Mouse (Mus musculus) midbrain, embryonic 12.5 days (tissue): ENCODE measurements around the gene Tmem199. TPM values are rescaled to one million over a fixed set of nuclear protein-coding genes. Genes with fewer than 3 reads are reported as not detected.

ENCODE experiments used
- ATAC-seq: fragments of 200-750 bp; cut with Nextera tagmentation; 2 replicates; pipeline ENCODE4 v1.8.0; 2017; ENCODE audit warnings: low read depth, moderate TSS enrichment, moderate library complexity; ENCODE audit not compliant: low FRiP score
- H3K27ac ChIP-seq: fragments of 300-500 bp; sonication (generic); replicated peaks from 2 replicates; pipeline ENCODE4 v1.5.1; 2016; ENCODE audit warnings: mild to moderate bottlenecking
- H3K27me3 ChIP-seq: fragments of 300-500 bp; sonication (generic); 2 replicates; pipeline ENCODE4 v1.6.1; 2016; ENCODE audit warnings: mild to moderate bottlenecking
- H3K36me3 ChIP-seq: fragments of 300-500 bp; sonication (generic); 2 replicates; pipeline ENCODE4 v1.6.1; 2016
- H3K4me1 ChIP-seq: fragments of 300-500 bp; sonication (generic); 2 replicates; pipeline ENCODE4 v1.6.1; 2016
- H3K4me2 ChIP-seq: fragments of 300-500 bp; sonication (generic); replicated peaks from 2 replicates; pipeline ENCODE4 v1.6.1; 2016; ENCODE audit warnings: mild to moderate bottlenecking, moderate library complexity
- H3K4me3 ChIP-seq: fragments of 300-500 bp; sonication (generic); 2 replicates; pipeline ENCODE4 v1.5.1; 2016; ENCODE audit warnings: mild to moderate bottlenecking
- H3K9ac ChIP-seq: fragments of 300-500 bp; sonication (generic); replicated peaks from 2 replicates; pipeline ENCODE4 v1.6.1; 2016; ENCODE audit warnings: mild to moderate bottlenecking, moderate library complexity
- H3K9me3 ChIP-seq: fragments of 300-500 bp; sonication (generic); 2 replicates; pipeline ENCODE4 v1.6.1; 2016; ENCODE audit warnings: mild to moderate bottlenecking
- WGBS: fragments of 180-500 bp; shearing (Covaris S2); methylation state at CpG from one replicate; pipeline ENCODE4 v1.1.7; 2016; 5-methylcytosine and 5-hydroxymethylcytosine counted together
- polyA plus RNA-seq: library from polyadenylated mRNA; unstranded; fragments of >200 nt; fragmentation: Nextera tagmentation; extraction: Ambion mirVana; gene quantifications from 2 replicates; pipeline ENCODE4 v1.2.1, GENCODE M21; 2016

Tmem199 gene
- polyA plus RNA-seq, 1 experiment from 2014 or later: 88.5 TPM

DNA sequence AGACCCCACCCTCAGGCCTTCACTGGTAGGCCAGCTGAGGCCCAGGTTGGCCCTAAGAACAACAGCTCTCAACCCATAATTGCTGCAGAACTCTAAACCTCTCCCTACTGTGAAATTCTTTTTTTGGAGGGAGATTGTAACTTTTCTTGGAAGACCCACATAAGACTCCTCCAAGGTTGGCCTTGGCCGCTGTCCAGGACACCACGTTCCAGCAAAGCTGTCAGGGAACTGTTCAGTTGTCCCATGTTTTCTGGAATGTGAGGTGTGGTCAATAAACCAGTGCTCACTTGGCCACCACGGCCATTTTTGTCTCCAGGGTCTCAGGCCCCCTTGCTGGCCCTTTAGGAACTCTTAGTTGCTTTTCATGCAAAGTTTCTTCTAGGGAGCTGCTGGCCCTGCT is 9.9 kb upstream of the Tmem199 start:
- Histone ChIP-seq H3K9me3 (no peaks in the 10 kb centered on the region), H3K9ac (no peak overlapping the region), H3K4me1 (no peaks in the 10 kb centered on the region), H3K36me3 (peaks cover 92% of the 10 kb centered on the region), H3K27ac (no peak overlapping the region), H3K27me3 (no peaks in the 10 kb centered on the region), H3K4me3 (no peak overlapping the region), H3K4me2 (no peak overlapping the region)
- WGBS: 98% methylated on average over 3 of the region's 3 CpGs
- no peak for ATAC-seq

DNA sequence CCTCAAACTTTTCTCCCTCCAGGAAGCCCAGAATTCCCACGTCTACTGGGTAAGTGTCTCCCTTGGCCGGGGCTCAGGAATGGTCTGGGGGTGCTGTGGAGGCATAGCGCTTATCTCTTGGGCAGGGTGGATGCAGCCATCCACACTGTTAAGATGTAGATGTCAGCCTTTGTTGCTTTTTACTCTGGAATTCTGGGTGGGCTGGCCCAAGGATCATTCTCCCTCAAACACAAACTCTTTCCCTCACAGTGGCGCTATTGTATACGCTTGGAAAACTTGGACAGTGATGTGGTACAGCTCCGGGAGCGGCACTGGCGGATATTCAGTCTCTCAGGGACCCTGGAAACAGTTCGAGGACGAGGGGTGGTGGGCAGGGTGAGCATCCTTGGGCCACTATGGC is 7.0 kb upstream of the Tmem199 start:
- WGBS: 91% methylated on average over 10 of the region's 10 CpGs
- H3K9ac ChIP-seq: no peak overlapping the region
- H3K9me3 ChIP-seq: no peaks in the 10 kb centered on the region
- H3K27ac ChIP-seq: no peak overlapping the region
- no peaks in the 10 kb centered on the region for H3K27me3 ChIP-seq
- H3K4me1 ChIP-seq: peaks cover under 1% of the 10 kb centered on the region; the same call in 1 of the 2 replicates
- no peak for ATAC-seq
- H3K4me2 ChIP-seq: no peak overlapping the region
- H3K36me3 ChIP-seq: peaks cover 90% of the 10 kb centered on the region
- H3K4me3 ChIP-seq: no peak overlapping the region

DNA sequence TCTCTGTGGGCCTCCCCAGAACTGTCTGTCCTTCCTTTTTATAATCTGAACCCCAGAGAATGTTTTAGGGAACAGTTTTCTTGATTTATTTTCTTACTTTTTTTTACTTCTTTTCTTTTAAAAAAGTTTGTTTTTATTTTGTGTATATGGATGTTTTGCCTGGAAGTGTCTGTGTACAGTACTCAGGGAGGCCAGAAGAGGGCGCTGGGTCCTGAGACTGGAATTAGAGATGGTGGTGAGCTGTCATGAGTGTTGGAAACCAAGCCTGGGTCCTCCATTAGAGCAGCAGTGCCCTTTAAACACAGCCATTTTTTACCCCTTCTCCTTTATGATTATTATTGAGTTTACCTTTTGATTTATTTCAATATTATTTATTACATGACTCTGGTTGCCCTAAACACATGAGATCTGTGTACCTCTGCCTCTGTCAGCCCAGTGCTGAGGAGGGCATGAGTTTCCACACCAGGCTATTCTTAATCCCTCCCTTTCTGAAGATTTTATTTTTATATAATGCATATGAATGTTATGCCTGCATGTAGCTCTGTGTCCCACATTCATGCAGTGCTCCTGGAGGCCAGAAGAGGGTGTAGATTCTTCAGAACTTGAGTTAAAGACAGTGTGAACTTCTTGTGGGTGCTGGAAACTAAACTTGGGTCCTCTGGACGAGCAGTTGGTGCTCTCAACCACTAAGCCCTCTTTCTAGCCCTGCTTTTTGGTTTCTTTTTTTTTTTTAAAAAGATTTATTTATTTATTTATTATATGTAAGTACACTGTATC is 3.8 kb upstream of the Tmem199 start:
- H3K4me3 ChIP-seq: no peak overlapping the region
- no peak for ATAC-seq
- no peak overlapping the region for H3K9ac ChIP-seq
- no peaks in the 10 kb centered on the region for H3K27me3 ChIP-seq
- peaks cover 18% of the 10 kb centered on the region for H3K4me1 ChIP-seq
- peaks cover 61% of the 10 kb centered on the region for H3K36me3 ChIP-seq
- H3K27ac ChIP-seq: no peak overlapping the region
- H3K9me3 ChIP-seq: no peaks in the 10 kb centered on the region
- H3K4me2 ChIP-seq: no peak overlapping the region
- 67% methylated on average over 2 of the region's 2 CpGs for WGBS

DNA sequence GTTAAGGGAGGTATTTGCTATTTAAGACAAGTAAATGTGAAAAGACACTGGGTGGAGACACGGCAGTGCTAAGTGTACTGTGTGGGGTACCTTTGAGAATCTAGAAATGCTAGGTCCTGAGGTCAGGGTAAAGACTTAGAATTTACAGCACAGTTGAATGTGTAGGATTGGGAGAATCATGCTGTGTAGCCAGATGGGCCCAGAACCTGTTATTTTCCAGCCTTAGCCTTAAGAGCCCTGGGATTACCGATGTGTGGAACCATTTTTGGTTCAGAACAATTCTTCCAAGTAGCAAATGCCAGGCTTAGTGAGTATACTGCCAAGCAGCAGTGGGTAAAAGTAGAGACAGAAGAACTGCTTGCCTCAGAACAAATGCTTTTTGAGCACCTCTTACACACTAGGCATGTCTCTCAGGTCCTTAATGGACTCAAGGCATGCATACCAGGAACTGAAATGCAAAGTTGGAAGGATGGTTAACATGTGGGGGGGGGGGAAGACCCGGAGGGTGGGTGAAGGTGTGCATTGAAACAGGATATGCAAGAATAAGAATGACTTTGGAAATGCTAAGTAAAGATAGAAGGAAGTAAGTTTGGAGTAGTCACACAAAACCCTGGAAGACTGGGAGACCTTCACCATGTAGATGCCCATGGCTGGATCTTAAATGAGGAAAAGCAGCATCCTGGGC is 1.3 kb upstream of the Tmem199 start:
- Histone ChIP-seq H3K36me3 (peaks cover 48% of the 10 kb centered on the region), H3K4me3 (peak overlapping the region; percentile 83), H3K4me1 (peaks cover 18% of the 10 kb centered on the region), H3K27me3 (no peaks in the 10 kb centered on the region), H3K27ac (no peak overlapping the region), H3K9me3 (no peaks in the 10 kb centered on the region), H3K4me2 (peak overlapping the region; percentile 77), H3K9ac (peak overlapping the region; percentile 86)
- 78% methylated on average over 3 of the region's 3 CpGs for WGBS
- ATAC-seq: no peak

DNA sequence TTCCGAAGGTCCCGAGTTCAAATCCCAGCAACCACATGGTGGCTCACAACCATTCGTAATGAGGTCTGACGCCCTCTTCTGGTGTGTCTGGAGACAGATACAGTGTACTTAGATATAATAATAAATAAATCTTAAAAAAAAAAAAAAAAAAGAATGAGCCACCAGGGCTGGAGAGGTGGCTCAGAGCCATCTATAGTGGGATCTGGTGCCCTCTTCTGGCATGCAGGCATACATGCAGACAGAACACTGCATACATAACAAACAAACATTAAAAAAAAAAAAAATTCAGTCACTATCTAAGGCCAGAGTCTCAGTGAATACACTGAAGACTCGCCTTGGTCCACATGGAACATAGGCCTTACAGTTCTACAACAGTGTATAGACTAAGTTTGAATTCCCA is 2.8 kb downstream of the Tmem199 start:
- H3K9ac ChIP-seq: no peak overlapping the region
- H3K4me3 ChIP-seq: no peak overlapping the region
- H3K4me2 ChIP-seq: no peak overlapping the region
- no peak overlapping the region for H3K27ac ChIP-seq
- H3K4me1 ChIP-seq: peaks cover 18% of the 10 kb centered on the region
- peaks cover 38% of the 10 kb centered on the region for H3K36me3 ChIP-seq
- no peaks in the 10 kb centered on the region for H3K9me3 ChIP-seq
- WGBS: 84% methylated on average over 5 of the region's 5 CpGs
- H3K27me3 ChIP-seq: no peaks in the 10 kb centered on the region
- ATAC-seq: no peak

DNA sequence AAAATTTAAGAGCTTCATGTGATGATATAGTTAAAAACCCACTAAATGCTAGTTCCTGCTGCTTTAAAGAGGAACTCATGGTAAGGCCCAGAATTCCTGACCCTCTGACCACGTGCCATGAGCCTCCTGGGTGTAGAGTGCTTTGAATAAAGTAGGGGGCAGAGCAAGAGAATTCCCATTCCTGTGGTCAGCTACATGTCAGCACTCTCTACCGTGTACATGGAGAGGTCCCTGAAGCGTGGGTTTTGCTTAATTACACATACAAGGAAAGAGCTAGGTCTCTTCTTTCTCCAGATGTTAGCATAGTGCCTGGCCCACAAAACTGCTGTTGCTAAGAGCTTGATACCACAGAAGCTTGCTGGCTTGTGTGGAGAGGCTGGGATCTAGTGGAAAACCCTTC is 6.5 kb downstream of the Tmem199 start:
- peaks cover 33% of the 10 kb centered on the region for H3K36me3 ChIP-seq
- no peak for ATAC-seq
- WGBS: 77% methylated on average over 3 of the region's 3 CpGs

DNA sequence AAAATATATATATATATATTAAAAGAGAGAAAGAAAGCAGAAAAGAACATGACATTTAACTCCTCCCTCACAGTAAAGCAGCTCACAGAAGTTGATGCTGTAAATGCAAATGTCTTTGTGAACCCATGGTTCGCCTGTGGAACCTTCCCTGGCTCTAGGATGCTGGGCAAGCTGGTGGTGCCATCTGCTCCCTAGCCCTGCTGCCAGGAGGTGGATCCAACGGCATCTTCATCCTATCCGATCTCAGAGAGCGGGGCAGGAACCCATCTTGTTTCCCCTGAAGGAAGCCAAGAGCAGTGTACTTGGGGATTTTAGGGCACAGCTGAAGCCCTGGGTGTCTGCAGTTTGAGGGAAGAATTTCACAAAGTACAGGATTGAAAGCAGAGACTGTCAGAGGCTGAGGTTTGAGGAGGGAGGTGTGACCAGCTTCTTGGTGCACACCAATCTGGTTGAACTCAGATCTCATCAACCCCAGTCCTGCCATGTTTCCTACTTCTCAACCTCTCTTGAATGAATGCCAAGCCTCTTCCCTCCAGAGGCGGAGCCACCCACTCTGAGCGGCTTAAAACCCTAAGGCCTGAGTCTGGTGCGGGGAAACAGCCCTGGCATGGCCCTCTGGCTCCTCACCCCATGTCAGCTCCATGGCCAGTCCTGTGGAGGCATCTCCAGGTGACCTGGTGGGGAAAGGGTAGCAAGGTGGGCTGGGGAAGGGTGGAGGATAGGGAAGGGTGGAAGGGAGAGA is 8.9 kb downstream of the Tmem199 start, which contains the start of gene Sebox:
TSS of gene Sebox (plus strand) at position 539 of the 742 bp plus-strand sequence.
- WGBS: 72% methylated on average over 7 of the region's 7 CpGs
- Histone ChIP-seq H3K27ac (no peak within 1 kb of the TSS), H3K9me3 (no peaks in the 10 kb centered on the region), H3K4me2 (no peak within 1 kb of the TSS), H3K4me3 (no peak within 1 kb of the TSS), H3K27me3 (peaks cover 29% of the 10 kb centered on the region; the same call in 1 of the 2 replicates), H3K4me1 (peaks cover 10% of the 10 kb centered on the region; the same call in 1 of the 2 replicates), H3K9ac (no peak within 1 kb of the TSS), H3K36me3 (peaks cover 22% of the 10 kb centered on the region)
- no peak for ATAC-seq

More for the DNA sequence above, 6.5 kb downstream of the Tmem199 start:
- Histone ChIP-seq H3K27ac (no peak overlapping the region), H3K27me3 (peaks cover 10% of the 10 kb centered on the region; the same call in 1 of the 2 replicates), H3K9ac (no peak overlapping the region), H3K4me1 (no peaks in the 10 kb centered on the region), H3K4me3 (no peak overlapping the region), H3K9me3 (no peaks in the 10 kb centered on the region), H3K4me2 (no peak overlapping the region)

DNA sequence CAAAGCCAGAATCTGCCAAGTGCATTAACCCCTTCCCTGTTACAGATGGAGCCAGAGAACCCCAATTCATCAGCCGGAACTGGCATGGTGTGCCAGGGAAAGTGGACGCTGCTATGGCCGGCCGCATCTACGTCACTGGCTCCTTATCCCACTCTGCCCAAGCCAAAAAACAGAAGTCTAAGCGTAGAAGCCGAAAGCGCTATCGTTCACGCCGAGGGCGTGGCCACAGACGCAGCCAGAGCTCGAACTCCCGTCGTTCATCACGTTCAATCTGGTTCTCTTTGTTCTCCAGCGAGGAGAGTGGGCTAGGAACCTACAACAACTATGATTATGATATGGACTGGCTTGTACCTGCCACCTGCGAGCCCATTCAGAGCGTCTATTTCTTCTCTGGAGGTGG is 10.4 kb downstream of the Tmem199 start:
- Histone ChIP-seq H3K27ac (no peak overlapping the region), H3K9ac (no peak overlapping the region), H3K36me3 (peaks cover 7% of the 10 kb centered on the region), H3K9me3 (no peaks in the 10 kb centered on the region), H3K4me3 (no peak overlapping the region), H3K27me3 (peaks cover 29% of the 10 kb centered on the region; the same call in 1 of the 2 replicates), H3K4me2 (no peak overlapping the region), H3K4me1 (peaks cover 17% of the 10 kb centered on the region)
- 76% methylated on average over 20 of the region's 20 CpGs for WGBS
- ATAC-seq: no peak

DNA sequence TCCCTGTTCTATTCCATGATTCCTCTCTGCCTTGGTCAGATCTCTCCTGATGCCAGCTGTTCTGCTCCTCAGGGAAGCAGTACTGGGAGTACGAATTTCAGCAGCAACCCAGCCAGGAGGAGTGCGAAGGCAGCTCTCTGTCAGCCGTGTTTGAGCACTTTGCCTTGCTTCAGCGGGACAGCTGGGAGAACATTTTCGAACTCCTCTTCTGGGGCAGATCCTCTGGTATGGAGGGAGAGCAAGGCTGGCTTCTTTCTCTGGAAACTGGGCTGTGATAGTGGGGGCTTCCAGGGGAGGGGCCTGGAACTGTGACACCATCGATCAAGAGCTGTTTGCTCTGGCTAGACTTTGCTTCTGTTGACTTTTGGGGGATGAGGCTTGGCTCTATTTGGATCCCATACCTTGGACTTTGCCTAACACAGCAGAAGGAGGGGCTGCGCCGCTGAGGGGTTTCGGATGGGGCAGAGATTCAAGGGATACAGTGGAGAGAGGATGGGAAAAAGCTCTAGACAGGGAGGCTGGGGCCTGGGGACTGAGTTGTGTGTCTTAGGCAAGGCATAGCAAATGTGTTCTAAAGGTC is 11.3 kb downstream of the Tmem199 start:
- peaks cover 25% of the 10 kb centered on the region for H3K4me1 ChIP-seq
- H3K27ac ChIP-seq: no peak overlapping the region
- no peak for ATAC-seq
- WGBS: 76% methylated on average over 9 of the region's 9 CpGs
- no peak overlapping the region for H3K9ac ChIP-seq
- H3K36me3 ChIP-seq: no peaks in the 10 kb centered on the region
- no peak overlapping the region for H3K4me3 ChIP-seq
- 0 out of 2 replicates have a peak overlapping the region, but pooled peaks have one; percentile 0 for H3K4me2 ChIP-seq
- H3K9me3 ChIP-seq: no peaks in the 10 kb centered on the region
- peaks cover 34% of the 10 kb centered on the region; the same call in 1 of the 2 replicates for H3K27me3 ChIP-seq

DNA sequence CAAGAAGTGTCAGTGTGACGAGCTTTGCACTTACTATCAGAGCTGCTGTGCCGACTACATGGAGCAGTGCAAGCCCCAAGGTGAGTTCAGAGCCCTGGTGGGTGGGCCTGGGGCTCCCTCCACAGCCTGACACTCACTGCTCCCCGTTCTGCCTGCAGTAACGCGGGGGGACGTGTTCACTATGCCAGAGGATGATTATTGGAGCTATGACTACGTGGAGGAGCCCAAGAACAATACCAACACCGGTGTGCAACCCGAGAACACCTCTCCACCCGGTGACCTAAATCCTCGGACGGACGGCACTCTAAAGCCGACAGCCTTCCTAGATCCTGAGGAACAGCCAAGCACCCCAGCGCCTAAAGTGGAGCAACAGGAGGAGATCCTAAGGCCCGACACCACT is 12.4 kb downstream of the Tmem199 start:
- peaks cover 43% of the 10 kb centered on the region for H3K27me3 ChIP-seq
- H3K9me3 ChIP-seq: no peaks in the 10 kb centered on the region
- peaks cover 27% of the 10 kb centered on the region for H3K4me1 ChIP-seq
- peak overlapping the region; percentile 10; the same call in 1 of the 2 replicates for H3K4me2 ChIP-seq
- H3K4me3 ChIP-seq: no peak overlapping the region
- no peak for ATAC-seq
- no peaks in the 10 kb centered on the region for H3K36me3 ChIP-seq
- 41% methylated on average over 16 of the region's 16 CpGs for WGBS
- H3K27ac ChIP-seq: no peak overlapping the region
- H3K9ac ChIP-seq: no peak overlapping the region

DNA sequence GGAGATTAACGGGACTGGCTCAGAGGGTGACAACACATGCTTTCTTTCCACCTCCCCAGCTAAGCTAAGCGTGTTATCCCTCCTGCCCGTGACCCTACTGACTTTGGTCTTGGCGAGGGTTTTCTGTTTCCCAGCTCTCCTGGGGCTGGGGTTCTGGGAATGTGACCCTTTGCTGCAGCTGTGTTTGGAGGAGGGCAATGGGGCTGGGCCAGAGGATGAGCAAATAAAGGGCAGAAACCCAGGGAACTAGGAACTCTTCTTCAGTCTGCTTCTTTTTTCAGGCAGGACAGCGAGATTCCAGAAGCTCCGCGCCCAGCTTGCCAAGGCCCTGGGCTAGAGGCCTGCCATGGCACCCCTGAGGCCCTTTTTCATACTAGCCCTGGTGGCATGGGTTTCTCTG is 13.0 kb downstream of the Tmem199 start, which contains the start of gene Vtn:
TSS of gene Vtn (plus strand) at position 88 of the 400 bp plus-strand sequence.
- Histone ChIP-seq H3K36me3 (no peaks in the 10 kb centered on the region), H3K27me3 (peaks cover 48% of the 10 kb centered on the region), H3K27ac (peak within 1 kb of the TSS; percentile 90), H3K4me3 (peak within 1 kb of the TSS; percentile 89), H3K4me2 (peak within 1 kb of the TSS; percentile 89), H3K4me1 (peaks cover 27% of the 10 kb centered on the region), H3K9me3 (no peaks in the 10 kb centered on the region), H3K9ac (peak within 1 kb of the TSS; percentile 53; the same call in 1 of the 2 replicates)
- ATAC-seq: no peak
- WGBS: 32% methylated on average over 7 of the region's 7 CpGs
